ENCODE assay signal across 23 mouse cellular contexts in genomic region chr5:137116987-137117386, GRCm38 (mm10). TPM values are rescaled to one million over a fixed set of nuclear protein-coding genes. Genes with fewer than 3 reads are reported as not detected.
A peak's percentile ranks its signal among the peaks of the same experiment; 100 is the strongest.
DNase-seq lines count a peak whose midpoint lies in the region; ATAC-seq lines count a peak whose summit lies in the region.
"Had no signal": no experiment of that assay in that cellular context is flagged by ENCODE, and none has a peak within 500 bp of the region (broad histone marks: within the 10 kb centered on the region; RNA-seq: fewer than 3 reads in every experiment).

No protein-coding gene starts in this region.

- WGBS in heart, embryonic 12.5 days, result 76% methylated on average over 2 of the region's 2 CpGs
- WGBS in liver, embryonic 12.5 days (ENCODE audit: insufficient replicate concordance), result 61% methylated on average over 2 of the region's 2 CpGs

- no peak overlapping the region for H3K4me3 ChIP-seq in heart, embryonic 12.5 days
- peak overlapping the region; percentile 98 for H3K4me3 ChIP-seq in megakaryocyte, embryonic 14.5 days (replicated peaks)
- H3K4me3 ChIP-seq in liver, embryonic 12.5 days, result peak overlapping the region; percentile 82

- H3K27me3 ChIP-seq in heart, embryonic 12.5 days (replicated peaks), result no peaks in the 10 kb centered on the region
- no peaks in the 10 kb centered on the region for H3K27me3 ChIP-seq in megakaryocyte, embryonic 14.5 days (replicated peaks)
- no peaks in the 10 kb centered on the region for H3K27me3 ChIP-seq in liver, embryonic 12.5 days (replicated peaks)
- H3K27me3 ChIP-seq: neural tube, embryonic 13.5 days had no signal

- 0 out of 2 replicates have a peak, but pooled peaks cover 2% of the 10 kb centered on the region for H3K9me3 ChIP-seq in heart, embryonic 12.5 days (replicated peaks)
- H3K9me3 ChIP-seq in megakaryocyte, embryonic 14.5 days, result peaks cover 16% of the 10 kb centered on the region
- peaks cover 37% of the 10 kb centered on the region for H3K9me3 ChIP-seq in liver, embryonic 12.5 days (replicated peaks)
- H3K9me3 ChIP-seq: neural tube, embryonic 13.5 days had no signal

- peaks cover 15% of the 10 kb centered on the region for H3K4me1 ChIP-seq in heart, embryonic 12.5 days (replicated peaks)
- peaks cover 31% of the 10 kb centered on the region for H3K4me1 ChIP-seq in megakaryocyte, embryonic 14.5 days
- H3K4me1 ChIP-seq in liver, embryonic 12.5 days, result peaks cover 34% of the 10 kb centered on the region

- no peak overlapping the region for H3K9ac ChIP-seq in heart, embryonic 12.5 days
- peak overlapping the region; percentile 86 for H3K9ac ChIP-seq in liver, embryonic 12.5 days

- ATAC-seq in heart, embryonic 12.5 days (ENCODE audit: insufficient number of reproducible peaks, low FRiP score), result no peak
- no peak for ATAC-seq in megakaryocyte, adult 5-6 weeks (ENCODE audit: poor library complexity, severe bottlenecking)
- ATAC-seq in liver, embryonic 12.5 days, result no peak
- ATAC-seq in erythroid progenitor cell, adult 5-6 weeks (replicated peaks; ENCODE audit: low FRiP score, poor library complexity, severe bottlenecking), result no peak
- ATAC-seq: forebrain, postnatal 0 days had no signal

- H3K36me3 ChIP-seq in heart, embryonic 12.5 days, result peaks cover 26% of the 10 kb centered on the region
- H3K36me3 ChIP-seq in megakaryocyte, embryonic 14.5 days (replicated peaks; ENCODE audit: low read length), result peaks cover 32% of the 10 kb centered on the region
- H3K36me3 ChIP-seq in liver, embryonic 12.5 days, result peaks cover 32% of the 10 kb centered on the region
- H3K36me3 ChIP-seq: neural tube, embryonic 13.5 days had no signal

- peak overlapping the region; percentile 88 for H3K4me2 ChIP-seq in heart, embryonic 12.5 days
- H3K4me2 ChIP-seq in liver, embryonic 12.5 days, result peak overlapping the region; percentile 87

- DNase-seq in heart, postnatal 4 days, result no peak
- DNase-seq in embryo, embryonic 10 days (ENCODE audit: low spot score), result no peak
- DNase-seq: cerebellum, postnatal 14 days; forebrain, postnatal 0 days; kidney, adult 8-10 months; kidney, postnatal 36 days; layer of hippocampus, adult 9-11 months; lung, postnatal 36 days; thymus, postnatal 4 days had no signal

- H3K27ac ChIP-seq in heart, embryonic 12.5 days (ENCODE audit: poor library complexity, severe bottlenecking), result peak overlapping the region; percentile 83; the same call in 1 of the 2 replicates
- H3K27ac ChIP-seq in liver, embryonic 12.5 days, result peak overlapping the region; percentile 99
- H3K27ac ChIP-seq: neural tube, embryonic 13.5 days had no signal

RNA-seq across cellular contexts. Expression of gene Trim56, which starts 1.0 kb away (rescaled TPM):
- 7.0 and 7.8 TPM in 2 replicates for polyA plus RNA-seq in heart, embryonic 12.5 days (2016; fragmentation: Nextera tagmentation; extraction: Ambion mirVana)
- 10 to 100 TPM; 15.7 to 15.9 TPM for total RNA-seq in heart, postnatal 4 days (2021)
- polyA plus RNA-seq in megakaryocyte, embryonic 14.5 days (2012; ENCODE audit: insufficient read depth, low replicate concordance), result 2.1 and 3.8 TPM in 2 replicates
- 12.4 and 13.5 TPM in 2 replicates for total RNA-seq in megakaryocyte, adult 5-6 weeks (2015)
- 28.7 and 32.4 TPM in 2 replicates for total RNA-seq in megakaryocyte, adult 5-6 weeks (2017)
- polyA plus RNA-seq in liver, embryonic 12.5 days (2016; fragmentation: Nextera tagmentation; extraction: Ambion mirVana), result 8.6 and 10.3 TPM in 2 replicates
- 70.6 and 76.3 TPM in 2 replicates for total RNA-seq in erythroid progenitor cell, adult 5-6 weeks (2015; ENCODE audit: low replicate concordance)
- total RNA-seq in erythroid progenitor cell, adult 5-6 weeks (2017; ENCODE audit: low replicate concordance), result 89.0 and 113 TPM in 2 replicates

RNA-seq across cellular contexts. Expression of gene Muc3, which starts 32.1 kb away (rescaled TPM):
- 0.21 TPM in 1 of 2 replicates, not detected in the other for polyA plus RNA-seq in heart, embryonic 12.5 days (2016; fragmentation: Nextera tagmentation; extraction: Ambion mirVana)
- total RNA-seq in heart, postnatal 4 days (2021), result not detected
- not detected in 2 replicates for polyA plus RNA-seq in megakaryocyte, embryonic 14.5 days (2012; ENCODE audit: insufficient read depth, low replicate concordance)
- not detected in 2 replicates for total RNA-seq in megakaryocyte, adult 5-6 weeks (2015)
- not detected in 2 replicates for total RNA-seq in megakaryocyte, adult 5-6 weeks (2017)
- polyA plus RNA-seq in liver, embryonic 12.5 days (2016; fragmentation: Nextera tagmentation; extraction: Ambion mirVana), result not detected in 2 replicates
- total RNA-seq in erythroid progenitor cell, adult 5-6 weeks (2015; ENCODE audit: low replicate concordance), result not detected in 2 replicates
- total RNA-seq in erythroid progenitor cell, adult 5-6 weeks (2017; ENCODE audit: low replicate concordance), result not detected in 2 replicates
- total RNA-seq: adrenal gland, postnatal 4 days; forebrain, postnatal 0 days; gastrocnemius, adult 18-20 months; granulocyte monocyte progenitor cell, adult 5-6 weeks; monocyte, adult 5-6 weeks had no signal
- polyA plus RNA-seq: C2C12; forebrain, postnatal 0 days; hindbrain, embryonic 10.5 days; limb, embryonic 14.5 days; midbrain, embryonic 11.5 days; neural tube, embryonic 13.5 days had no signal

RNA-seq across cellular contexts. Expression of gene Serpine1, which starts 44.9 kb away (rescaled TPM):
- 0.69 and 0.70 TPM in 2 replicates for polyA plus RNA-seq in heart, embryonic 12.5 days (2016; fragmentation: Nextera tagmentation; extraction: Ambion mirVana)
- 10 to 100 TPM; 13.4 to 14.0 TPM for total RNA-seq in heart, postnatal 4 days (2021)
- polyA plus RNA-seq in megakaryocyte, embryonic 14.5 days (2012; ENCODE audit: insufficient read depth, low replicate concordance), result 0.17 TPM in 1 of 2 replicates, not detected in the other
- not detected in 2 replicates for total RNA-seq in megakaryocyte, adult 5-6 weeks (2015)
- total RNA-seq in megakaryocyte, adult 5-6 weeks (2017), result not detected in 2 replicates
- 0.19 TPM in 1 of 2 replicates, not detected in the other for polyA plus RNA-seq in liver, embryonic 12.5 days (2016; fragmentation: Nextera tagmentation; extraction: Ambion mirVana)
- not detected in 2 replicates for total RNA-seq in erythroid progenitor cell, adult 5-6 weeks (2015; ENCODE audit: low replicate concordance)
- total RNA-seq in erythroid progenitor cell, adult 5-6 weeks (2017; ENCODE audit: low replicate concordance), result not detected in 2 replicates
- total RNA-seq: granulocyte monocyte progenitor cell, adult 5-6 weeks; monocyte, adult 5-6 weeks had no signal
- polyA plus RNA-seq: hindbrain, embryonic 10.5 days; midbrain, embryonic 11.5 days had no signal

Comparison
In these comparisons a context has a peak if more than half of its experiments do, and no peak if none do; other contexts are left out.
1. RNA of gene Serpine1, which starts 44.9 kb away (total RNA-seq): 13.4 to 14.0 TPM in heart, postnatal 4 days; not detected in megakaryocyte, adult 5-6 weeks and not detected in erythroid progenitor cell, adult 5-6 weeks; every median in the first group is over 10 times any median in the second.